ENCODE assay signal across 8 mouse cellular contexts in genomic region chr8:116943555-116944384, GRCm38 (mm10). TPM values are rescaled to one million over a fixed set of nuclear protein-coding genes. Genes with fewer than 3 reads are reported as not detected.
A peak's percentile ranks its signal among the peaks of the same experiment; 100 is the strongest.
DNase-seq lines count a peak whose midpoint lies in the region; ATAC-seq and TF ChIP-seq lines count a peak whose summit lies in the region.

No protein-coding gene starts in this region.

- WGBS in embryonic facial prominence, embryonic 10.5 days: under 1% methylated on average over 62 of the region's 62 CpGs
- under 1% methylated on average over 62 of the region's 62 CpGs for WGBS in heart, embryonic 13.5 days
- under 1% methylated on average over 62 of the region's 62 CpGs for WGBS in kidney, embryonic 16.5 days
- under 1% methylated on average over 62 of the region's 62 CpGs for whole genome bisulfite sequencing in lung, embryonic 14.5 days
- WGBS in neural tube, embryonic 14.5 days: under 1% methylated on average over 53 of the region's 62 CpGs

- no peak for TF ChIP-seq CTCF in lung, embryonic 14.5 days (IDR thresholded peaks at IDR 0.05; ENCODE audit: low read depth)

- peak overlapping the region; percentile 88 for H3K27ac ChIP-seq in embryonic facial prominence, embryonic 10.5 days (replicated peaks)
- H3K27ac ChIP-seq in heart, embryonic 13.5 days (replicated peaks): peak overlapping the region; percentile 25
- H3K27ac ChIP-seq in kidney, embryonic 16.5 days (ENCODE audit: low read length): no peak overlapping the region
- H3K27ac ChIP-seq in lung, embryonic 14.5 days (ENCODE audit: low read depth): no peak overlapping the region
- peak overlapping the region; percentile 57 for H3K27ac ChIP-seq in neural tube, embryonic 14.5 days (ENCODE audit: low read depth, low read length)

- H3K4me3 ChIP-seq in embryonic facial prominence, embryonic 10.5 days: peak overlapping the region; percentile 97
- peak overlapping the region; percentile 98 for H3K4me3 ChIP-seq in heart, embryonic 13.5 days
- H3K4me3 ChIP-seq in kidney, embryonic 16.5 days (ENCODE audit: low read length): peak overlapping the region; percentile 89
- peak overlapping the region; percentile 95 for H3K4me3 ChIP-seq in lung, embryonic 14.5 days (ENCODE audit: low read depth, low read length)
- peak overlapping the region; percentile 98 for H3K4me3 ChIP-seq in neural tube, embryonic 14.5 days (ENCODE audit: low read depth, low read length)

- H3K9me3 ChIP-seq in embryonic facial prominence, embryonic 10.5 days: no peaks in the 10 kb centered on the region
- H3K9me3 ChIP-seq in heart, embryonic 13.5 days: no peaks in the 10 kb centered on the region
- no peaks in the 10 kb centered on the region for H3K9me3 ChIP-seq in kidney, embryonic 16.5 days (ENCODE audit: low read length)
- no peaks in the 10 kb centered on the region for H3K9me3 ChIP-seq in lung, embryonic 14.5 days (ENCODE audit: low read depth, low read length)
- no peaks in the 10 kb centered on the region for H3K9me3 ChIP-seq in neural tube, embryonic 14.5 days (ENCODE audit: control insufficient read depth, low read length)

- peaks cover 45% of the 10 kb centered on the region for H3K36me3 ChIP-seq in embryonic facial prominence, embryonic 10.5 days (replicated peaks)
- H3K36me3 ChIP-seq in heart, embryonic 13.5 days: peaks cover 15% of the 10 kb centered on the region
- 0 out of 2 replicates have a peak, but pooled peaks cover 7% of the 10 kb centered on the region for H3K36me3 ChIP-seq in kidney, embryonic 16.5 days (ENCODE audit: insufficient read depth, low read length)
- H3K36me3 ChIP-seq in lung, embryonic 14.5 days (ENCODE audit: insufficient read depth): 0 out of 2 replicates have a peak, but pooled peaks cover 10% of the 10 kb centered on the region
- H3K36me3 ChIP-seq in neural tube, embryonic 14.5 days (ENCODE audit: control insufficient read depth, insufficient read depth, low read length): no peaks in the 10 kb centered on the region

- peak; percentile 53 for DNase-seq in 3134 (ENCODE audit: extremely low read depth, insufficient read length, low spot score)
- DNase-seq in MN1 (ENCODE audit: low spot score): peak; percentile 57
- DNase-seq in embryonic facial prominence, embryonic 10.5 days (ENCODE audit: low spot score): peak; percentile 53
- peak; percentile 41 for DNase-seq in lung, embryonic 14.5 days
- peak; percentile 49 for DNase-seq in thymus, postnatal 0 days (ENCODE audit: low spot score)

- H3K4me1 ChIP-seq in embryonic facial prominence, embryonic 10.5 days: peaks cover 26% of the 10 kb centered on the region
- H3K4me1 ChIP-seq in heart, embryonic 13.5 days: peaks cover 52% of the 10 kb centered on the region
- peaks cover 17% of the 10 kb centered on the region for H3K4me1 ChIP-seq in kidney, embryonic 16.5 days (ENCODE audit: insufficient read depth, low read length)
- H3K4me1 ChIP-seq in lung, embryonic 14.5 days (ENCODE audit: insufficient read depth): 0 out of 2 replicates have a peak, but pooled peaks cover 4% of the 10 kb centered on the region
- peaks cover 12% of the 10 kb centered on the region for H3K4me1 ChIP-seq in neural tube, embryonic 14.5 days (ENCODE audit: control insufficient read depth, insufficient read depth, low read length)

- peak overlapping the region; percentile 88 for H3K9ac ChIP-seq in heart, embryonic 13.5 days
- H3K9ac ChIP-seq in kidney, embryonic 16.5 days (replicated peaks; ENCODE audit: low read length): peak overlapping the region; percentile 91
- peak overlapping the region; percentile 89 for H3K9ac ChIP-seq in lung, embryonic 14.5 days
- peak overlapping the region; percentile 77 for H3K9ac ChIP-seq in neural tube, embryonic 14.5 days (replicated peaks; ENCODE audit: low read depth, low read length)

- H3K27me3 ChIP-seq in embryonic facial prominence, embryonic 10.5 days (replicated peaks; ENCODE audit: low read depth, poor library complexity, severe bottlenecking): no peaks in the 10 kb centered on the region
- no peaks in the 10 kb centered on the region for H3K27me3 ChIP-seq in heart, embryonic 13.5 days (replicated peaks)
- no peaks in the 10 kb centered on the region for H3K27me3 ChIP-seq in kidney, embryonic 16.5 days (ENCODE audit: insufficient read depth, low read length)
- no peaks in the 10 kb centered on the region for H3K27me3 ChIP-seq in lung, embryonic 14.5 days (ENCODE audit: insufficient read depth, low read length)
- H3K27me3 ChIP-seq in neural tube, embryonic 14.5 days (ENCODE audit: control insufficient read depth, insufficient read depth, low read length): no peaks in the 10 kb centered on the region

- peak overlapping the region; percentile 96 for H3K4me2 ChIP-seq in heart, embryonic 13.5 days
- H3K4me2 ChIP-seq in kidney, embryonic 16.5 days (replicated peaks; ENCODE audit: low read depth, low read length): peak overlapping the region; percentile 91
- peak overlapping the region; percentile 96 for H3K4me2 ChIP-seq in lung, embryonic 14.5 days
- H3K4me2 ChIP-seq in neural tube, embryonic 14.5 days (ENCODE audit: low read depth, low read length): peak overlapping the region; percentile 88

- peak; percentile 20; the same call in 1 of the 2 replicates for ATAC-seq in heart, embryonic 13.5 days (ENCODE audit: extremely low read depth, insufficient number of reproducible peaks, low FRiP score, low TSS enrichment)
- ATAC-seq in kidney, embryonic 16.5 days (ENCODE audit: low FRiP score, low TSS enrichment): peak; percentile 83
- peak; percentile 73 for ATAC-seq in lung, embryonic 14.5 days (ENCODE audit: insufficient read depth)
- peak; percentile 79 for ATAC-seq in neural tube, embryonic 14.5 days (ENCODE audit: low read depth)

RNA-seq across cellular contexts. Expression of gene Atmin, which starts 0.6 kb away (rescaled TPM):
- 12.4 and 13.0 TPM in 2 replicates for polyA plus RNA-seq in embryonic facial prominence, embryonic 10.5 days (2016; fragmentation: Nextera tagmentation; extraction: Ambion mirVana)
- 8.0 and 8.8 TPM in 2 replicates for polyA plus RNA-seq in heart, embryonic 13.5 days (2015; fragmentation: Nextera tagmentation; extraction: Ambion mirVana)
- 12.0 and 12.9 TPM in 2 replicates for polyA plus RNA-seq in kidney, embryonic 16.5 days (2015; fragmentation: Nextera tagmentation; extraction: Ambion mirVana)
- polyA plus RNA-seq in lung, embryonic 14.5 days (2014; fragmentation: Nextera tagmentation; extraction: Ambion mirVana): 15.4 and 15.8 TPM in 2 replicates
- 27.1 and 31.2 TPM in 2 replicates for polyA plus RNA-seq in neural tube, embryonic 14.5 days (2014; fragmentation: Nextera tagmentation; extraction: Ambion mirVana)
- polyA plus RNA-seq in thymus, postnatal 0 days (2015; fragmentation: Nextera tagmentation; extraction: Ambion mirVana): 12.5 and 13.1 TPM in 2 replicates

RNA-seq across cellular contexts. Expression of gene Cenpn, which starts 22.2 kb away (rescaled TPM):
- polyA plus RNA-seq in embryonic facial prominence, embryonic 10.5 days (2016; fragmentation: Nextera tagmentation; extraction: Ambion mirVana): 61.7 and 62.1 TPM in 2 replicates
- polyA plus RNA-seq in heart, embryonic 13.5 days (2015; fragmentation: Nextera tagmentation; extraction: Ambion mirVana): 28.9 and 29.8 TPM in 2 replicates
- polyA plus RNA-seq in kidney, embryonic 16.5 days (2015; fragmentation: Nextera tagmentation; extraction: Ambion mirVana): 45.5 and 46.3 TPM in 2 replicates
- polyA plus RNA-seq in lung, embryonic 14.5 days (2014; fragmentation: Nextera tagmentation; extraction: Ambion mirVana): 53.9 and 58.9 TPM in 2 replicates
- 6.1 and 7.1 TPM in 2 replicates for polyA plus RNA-seq in neural tube, embryonic 14.5 days (2014; fragmentation: Nextera tagmentation; extraction: Ambion mirVana)
- 32.2 and 35.4 TPM in 2 replicates for polyA plus RNA-seq in thymus, postnatal 0 days (2015; fragmentation: Nextera tagmentation; extraction: Ambion mirVana)

RNA-seq across cellular contexts. Expression of gene Cmc2, which starts 22.5 kb away (rescaled TPM):
- polyA plus RNA-seq in embryonic facial prominence, embryonic 10.5 days (2016; fragmentation: Nextera tagmentation; extraction: Ambion mirVana): 72.6 and 77.7 TPM in 2 replicates
- 101 and 111 TPM in 2 replicates for polyA plus RNA-seq in heart, embryonic 13.5 days (2015; fragmentation: Nextera tagmentation; extraction: Ambion mirVana)
- 79.4 and 89.3 TPM in 2 replicates for polyA plus RNA-seq in kidney, embryonic 16.5 days (2015; fragmentation: Nextera tagmentation; extraction: Ambion mirVana)
- polyA plus RNA-seq in lung, embryonic 14.5 days (2014; fragmentation: Nextera tagmentation; extraction: Ambion mirVana): 88.2 and 92.6 TPM in 2 replicates
- polyA plus RNA-seq in neural tube, embryonic 14.5 days (2014; fragmentation: Nextera tagmentation; extraction: Ambion mirVana): 30.1 and 33.9 TPM in 2 replicates
- 132 and 136 TPM in 2 replicates for polyA plus RNA-seq in thymus, postnatal 0 days (2015; fragmentation: Nextera tagmentation; extraction: Ambion mirVana)

RNA-seq across cellular contexts. Expression of gene 1700030J22Rik, which starts 35.0 kb away (rescaled TPM):
- 2.0 and 2.4 TPM in 2 replicates for polyA plus RNA-seq in embryonic facial prominence, embryonic 10.5 days (2016; fragmentation: Nextera tagmentation; extraction: Ambion mirVana)
- polyA plus RNA-seq in heart, embryonic 13.5 days (2015; fragmentation: Nextera tagmentation; extraction: Ambion mirVana): 0.66 and 0.68 TPM in 2 replicates
- 2.6 and 2.7 TPM in 2 replicates for polyA plus RNA-seq in kidney, embryonic 16.5 days (2015; fragmentation: Nextera tagmentation; extraction: Ambion mirVana)
- polyA plus RNA-seq in lung, embryonic 14.5 days (2014; fragmentation: Nextera tagmentation; extraction: Ambion mirVana): 1.8 and 1.9 TPM in 2 replicates
- 4.4 and 5.9 TPM in 2 replicates for polyA plus RNA-seq in neural tube, embryonic 14.5 days (2014; fragmentation: Nextera tagmentation; extraction: Ambion mirVana)
- 0.69 and 0.95 TPM in 2 replicates for polyA plus RNA-seq in thymus, postnatal 0 days (2015; fragmentation: Nextera tagmentation; extraction: Ambion mirVana)

RNA-seq across cellular contexts. Expression of gene Gcsh, which starts 49.6 kb away (rescaled TPM):
- polyA plus RNA-seq in embryonic facial prominence, embryonic 10.5 days (2016; fragmentation: Nextera tagmentation; extraction: Ambion mirVana): 183 and 189 TPM in 2 replicates
- 78.4 and 91.5 TPM in 2 replicates for polyA plus RNA-seq in heart, embryonic 13.5 days (2015; fragmentation: Nextera tagmentation; extraction: Ambion mirVana)
- 191 and 203 TPM in 2 replicates for polyA plus RNA-seq in kidney, embryonic 16.5 days (2015; fragmentation: Nextera tagmentation; extraction: Ambion mirVana)
- polyA plus RNA-seq in lung, embryonic 14.5 days (2014; fragmentation: Nextera tagmentation; extraction: Ambion mirVana): 142 and 143 TPM in 2 replicates
- 106 and 111 TPM in 2 replicates for polyA plus RNA-seq in neural tube, embryonic 14.5 days (2014; fragmentation: Nextera tagmentation; extraction: Ambion mirVana)
- 80.0 and 83.9 TPM in 2 replicates for polyA plus RNA-seq in thymus, postnatal 0 days (2015; fragmentation: Nextera tagmentation; extraction: Ambion mirVana)

Comparison
In these comparisons a context has a peak if more than half of its experiments do, and no peak if none do; other contexts are left out.
1. H3K27ac ChIP-seq: peak in embryonic facial prominence, embryonic 10.5 days (single experiment), heart, embryonic 13.5 days (single experiment) and neural tube, embryonic 14.5 days (single experiment); none in kidney, embryonic 16.5 days (single experiment) and lung, embryonic 14.5 days (single experiment).
2. ATAC-seq: peak in every context shown above with its lines; median percentile 83 in kidney, embryonic 16.5 days; 79 in neural tube, embryonic 14.5 days; 73 in lung, embryonic 14.5 days; 20 in heart, embryonic 13.5 days.
3. Peak in every context shown above with its lines, with median percentiles within 50 percentile points of each other: DNase-seq, H3K4me3 ChIP-seq, H3K4me2 ChIP-seq and H3K9ac ChIP-seq.